Mouse (Mus musculus) left cerebral cortex, postnatal 14 days (tissue): ENCODE data around the gene Vapb. TPM values are rescaled to one million over a fixed set of nuclear protein-coding genes. Genes with fewer than 3 reads are reported as not detected.
"Not testable (repeated sequence)": the region's sequence is repeated elsewhere in the genome, so short reads cannot be mapped to it uniquely, and the experiment has no call there.

Source experiments
- DNase-seq, 2 experiments: peaks; one replicate each; pipeline ENCODE4 v3.0.0; 2021 to 2022; ENCODE audit warnings: low spot score in 2 of 2, mixed read lengths in 1 of 2
- intact Hi-C: fragments of 180-260 bp; cut with DNase I; formaldehyde crosslinking; loops from one replicate; pipeline ENCODE4 v1.15.1; 2025
- long read RNA-seq, 2 experiments: library from polyadenylated mRNA; stranded (forward); transcript quantifications; one replicate each; pipeline ENCODE4 v2.0.0; 2021
- total RNA-seq, 2 experiments: library from RNA; stranded (reverse); gene quantifications; 2 replicates each; pipeline ENCODE4 v1.2.3; 2021

Vapb gene
- 100 to 1,000 TPM; 103 to 124 TPM for total RNA-seq
- long read RNA-seq, experiment 1, full-length matches to known transcripts = 4 of 8 reads
- long read RNA-seq, experiment 1, partial matches to known transcripts = 0 of 8 reads
- long read RNA-seq, experiment 1, other reads (novel, unspliced or antisense) = 4 of 8 reads
- long read RNA-seq, experiment 2, full-length matches to known transcripts = 2 of 6 reads
- long read RNA-seq, experiment 2, partial matches to known transcripts = 0 of 6 reads
- long read RNA-seq, experiment 2, other reads (novel, unspliced or antisense) = 4 of 6 reads

DNA sequence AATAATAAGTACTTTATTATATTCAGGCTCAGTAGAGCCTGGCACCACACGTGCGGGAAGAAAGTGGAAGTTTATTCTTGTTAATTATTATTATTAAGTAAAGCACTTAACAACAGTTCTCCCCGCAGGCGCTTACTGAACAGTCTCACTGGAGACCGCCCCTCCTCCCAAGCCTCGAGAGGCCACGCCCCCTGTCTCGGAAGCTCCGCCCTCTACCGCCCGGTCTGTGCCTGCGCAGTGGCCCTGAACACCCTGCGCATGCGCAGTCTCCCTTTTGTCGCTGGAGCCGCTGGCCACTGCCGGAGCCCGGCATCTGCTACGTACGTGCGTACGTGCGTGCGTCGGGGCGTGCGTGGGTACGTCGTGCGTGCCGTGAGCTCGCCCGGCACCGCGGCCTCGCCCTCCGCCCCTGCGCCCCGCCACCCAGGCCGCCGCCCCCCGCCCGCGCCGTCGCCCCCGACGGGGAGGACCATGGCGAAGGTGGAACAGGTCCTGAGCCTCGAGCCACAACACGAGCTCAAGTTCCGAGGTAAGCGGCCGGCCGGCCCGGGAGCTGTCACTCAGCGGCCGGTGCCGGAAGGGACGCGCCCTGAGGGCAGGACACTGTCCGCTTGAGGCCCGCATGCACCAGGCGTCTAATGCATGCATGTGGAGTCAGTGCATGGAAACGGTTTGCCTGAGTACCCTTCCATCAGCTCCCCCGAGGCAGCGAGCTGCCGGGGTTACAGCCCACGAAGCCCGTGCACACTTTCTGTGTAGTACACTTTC is at the start of gene Vapb:
Vapb (plus strand) TSS at position 290 of the 768 bp plus-strand sequence.
- intact Hi-C loops = no loop called here
- peak; percentile 99 to 100 for DNase-seq

DNA sequence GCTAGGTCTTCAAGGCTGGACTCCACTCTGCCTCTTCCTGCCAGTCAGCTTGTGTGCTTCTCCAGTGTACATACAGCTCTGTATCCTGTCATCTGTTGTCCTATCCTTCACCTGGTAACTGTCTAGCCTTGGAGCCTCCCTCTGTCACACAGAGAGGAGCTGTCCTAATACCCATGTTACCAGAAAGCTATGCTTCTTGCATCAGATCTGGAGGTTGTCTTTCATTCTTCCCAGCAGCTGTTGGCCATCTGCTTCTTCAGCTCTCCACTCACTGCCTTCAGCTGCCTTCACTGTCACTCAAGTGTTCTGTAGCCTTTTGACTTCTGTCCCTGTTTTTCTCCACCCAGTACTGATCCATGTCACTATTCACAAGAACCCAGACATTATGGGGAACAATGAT is 47.5 kb upstream of the Vapb start:
- DNase-seq = no peak
- intact Hi-C loops = no loop called here

DNA sequence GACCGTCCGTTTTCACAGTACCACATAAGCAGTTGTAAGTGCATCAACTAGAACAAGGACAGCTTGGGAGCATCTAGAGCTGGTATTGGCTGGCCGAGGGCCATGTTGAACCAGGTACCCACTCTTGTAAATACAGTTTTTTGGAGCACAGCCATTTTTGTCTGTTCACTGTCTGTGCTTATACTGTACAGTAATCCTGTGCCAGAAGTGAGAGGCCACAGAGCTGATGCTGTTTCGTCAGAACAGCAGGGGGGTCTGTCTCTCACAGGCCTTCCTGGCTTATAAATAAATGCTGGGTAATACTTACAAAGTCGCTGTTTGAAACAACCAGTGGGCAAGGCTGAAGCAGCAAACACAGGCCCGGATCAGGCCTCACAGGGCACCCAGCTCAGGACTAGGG is 45.6 kb upstream of the Vapb start:
- intact Hi-C loops = no loop called here
- no peak for DNase-seq

DNA sequence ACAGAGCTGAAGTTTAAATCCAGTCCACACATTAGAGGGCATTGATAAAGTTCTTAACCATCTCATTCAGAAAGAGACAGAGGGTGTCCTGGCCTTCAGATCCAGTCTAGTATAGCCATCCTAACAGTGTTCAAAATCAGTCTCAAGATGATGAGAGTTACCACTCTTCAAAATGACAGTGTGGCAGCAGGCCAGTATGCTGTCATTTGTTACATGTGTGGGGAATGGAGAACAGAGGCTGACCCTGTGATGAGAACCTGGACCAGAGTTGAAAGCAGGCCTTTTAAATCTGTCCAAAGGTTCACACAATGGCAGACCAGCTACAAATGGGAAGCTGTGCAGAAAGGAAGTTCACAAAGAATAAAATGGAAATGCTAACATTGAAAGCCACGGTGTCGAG is 44.6 kb upstream of the Vapb start:
- intact Hi-C loops = no loop called here
- DNase-seq = no peak

DNA sequence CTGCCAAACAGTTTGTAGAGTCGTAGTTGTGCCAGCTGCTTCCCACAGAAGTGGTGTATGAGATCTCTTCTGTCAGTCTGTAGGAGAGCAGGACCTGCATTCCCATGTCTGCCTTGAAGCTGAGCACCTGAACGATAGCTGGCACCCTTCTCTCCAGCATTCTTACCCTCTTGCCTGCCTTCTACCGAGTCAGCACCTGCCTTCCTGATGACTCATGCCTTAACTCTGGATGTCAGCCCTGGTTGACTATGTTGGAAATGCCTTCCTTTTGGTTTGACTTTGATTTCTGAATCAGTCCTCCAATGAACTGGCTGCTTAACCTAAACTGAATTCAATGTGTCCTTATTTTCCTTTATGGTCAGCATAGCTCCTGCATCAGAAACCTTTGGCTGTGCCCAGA is 38.5 kb upstream of the Vapb start:
- intact Hi-C loops = no loop called here
- no peak for DNase-seq

DNA sequence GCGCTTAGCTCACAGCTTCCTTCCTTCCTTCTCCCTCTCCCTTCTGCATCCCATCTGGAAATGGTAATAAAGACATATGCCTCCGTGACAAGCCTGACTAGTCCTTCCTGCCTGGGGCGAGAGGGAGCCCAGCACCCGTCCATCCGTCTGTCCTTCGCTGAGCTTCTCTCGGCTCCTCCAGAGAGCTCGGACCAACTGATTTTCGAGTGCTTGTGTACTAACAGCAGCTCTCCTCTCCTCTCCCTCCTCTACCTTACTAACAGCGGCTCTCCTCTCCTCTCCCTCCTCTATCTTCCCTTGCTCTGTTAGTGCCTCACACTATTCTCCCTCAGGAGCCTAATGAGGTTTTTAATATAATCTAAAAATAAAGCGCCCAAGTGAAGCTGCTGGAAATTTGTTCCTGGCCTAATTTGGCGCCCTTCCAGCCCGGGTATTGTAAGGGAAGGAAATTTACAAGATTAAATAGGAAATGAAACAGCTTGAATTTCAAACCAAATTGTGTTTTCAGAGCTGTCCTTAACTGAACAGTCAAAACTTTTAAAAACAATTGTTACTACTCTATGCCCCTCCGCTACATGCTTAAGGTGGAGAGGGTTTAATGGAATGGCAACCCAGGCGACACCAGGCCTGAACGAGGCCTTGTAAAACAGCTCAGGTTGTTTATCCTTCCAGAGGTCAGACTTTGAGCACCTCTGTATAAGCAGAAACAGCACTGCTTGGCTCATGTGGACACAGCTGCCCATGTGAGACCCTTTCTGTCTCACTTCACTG is 35.0 kb upstream of the Vapb start:
- peak in 1 of 2 experiments; percentile 43 for DNase-seq
- intact Hi-C loops = no loop called here

DNA sequence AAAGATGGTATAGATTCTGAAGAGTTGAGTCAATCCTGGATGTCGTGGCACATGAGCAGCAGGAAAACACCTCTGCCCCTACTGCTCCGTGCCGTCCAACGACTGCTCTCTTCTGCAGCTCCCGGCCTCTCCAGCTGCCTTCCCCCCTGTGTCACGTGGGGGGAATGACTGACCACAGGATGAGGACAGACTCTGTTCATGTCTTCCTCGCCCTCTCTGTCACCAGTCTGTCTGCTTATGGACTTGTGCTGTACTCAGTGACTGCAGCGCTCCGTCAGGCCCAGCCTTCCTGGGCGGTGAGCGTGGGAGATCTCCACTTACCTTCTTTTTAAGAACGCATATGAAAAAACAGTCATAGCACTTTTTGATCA is 34.5 kb upstream of the Vapb start:
- DNase-seq = no peak
- intact Hi-C loops = no loop called here

DNA sequence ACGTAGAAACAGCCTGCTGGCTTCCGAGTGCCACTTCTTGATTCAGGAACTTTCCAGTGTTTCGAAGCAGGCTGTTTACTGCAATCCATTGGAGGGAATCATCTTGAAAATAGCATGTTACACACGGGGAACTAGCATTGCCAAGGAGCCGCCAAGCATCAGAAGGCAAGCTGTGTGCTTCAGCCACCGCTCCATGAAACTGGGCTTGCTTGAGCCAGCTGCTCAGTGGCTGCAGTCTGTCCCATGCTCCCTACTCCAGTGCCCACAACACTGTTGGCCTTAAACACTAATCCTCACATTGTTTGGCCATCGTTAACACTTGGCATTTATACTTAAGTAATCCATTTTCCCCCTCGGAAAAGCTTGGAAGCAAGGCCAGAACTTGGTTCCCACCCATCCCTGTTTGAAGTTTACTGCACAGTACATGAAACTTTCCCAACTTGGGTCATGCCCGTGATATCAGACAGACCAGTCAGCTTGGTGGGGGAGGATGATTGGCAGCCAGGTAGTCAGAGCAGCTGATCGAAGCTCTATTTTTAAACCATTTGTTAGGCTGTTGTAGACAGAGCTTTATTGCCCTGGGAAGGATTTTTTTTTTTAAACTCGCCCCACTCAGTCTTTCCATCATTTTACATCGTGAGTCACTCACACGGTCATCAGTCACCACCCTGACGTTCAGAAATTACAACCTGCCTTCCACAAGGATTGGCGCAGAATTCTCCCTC is 31.3 kb upstream of the Vapb start:
- intact Hi-C loops = no loop called here
- no peak for DNase-seq

DNA sequence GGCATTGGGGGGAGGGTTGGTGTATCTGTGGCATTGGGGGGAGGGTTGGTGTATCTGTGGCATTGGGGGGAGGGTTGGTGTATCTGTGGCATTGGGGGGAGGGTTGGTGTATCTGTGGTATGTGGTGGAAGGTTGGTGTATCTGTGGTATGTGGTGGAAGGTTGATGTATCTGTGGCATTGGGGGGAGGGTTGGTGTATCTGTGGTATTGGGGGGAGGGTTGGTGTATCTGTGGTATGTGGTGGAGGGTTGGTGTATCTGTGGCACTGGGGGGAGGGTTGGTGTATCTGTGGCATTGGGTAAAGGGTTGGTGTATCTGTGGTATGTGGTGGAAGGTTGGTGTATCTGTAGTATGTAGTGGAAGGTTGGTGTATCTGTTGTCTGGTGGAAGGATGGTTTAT is 29.7 kb upstream of the Vapb start:
- not testable (repeated sequence) for DNase-seq
- intact Hi-C loops = loop anchor here (1.0 kb wide), 1 partner anchor 90 kb away; no protein-coding TSS in a partner anchor

DNA sequence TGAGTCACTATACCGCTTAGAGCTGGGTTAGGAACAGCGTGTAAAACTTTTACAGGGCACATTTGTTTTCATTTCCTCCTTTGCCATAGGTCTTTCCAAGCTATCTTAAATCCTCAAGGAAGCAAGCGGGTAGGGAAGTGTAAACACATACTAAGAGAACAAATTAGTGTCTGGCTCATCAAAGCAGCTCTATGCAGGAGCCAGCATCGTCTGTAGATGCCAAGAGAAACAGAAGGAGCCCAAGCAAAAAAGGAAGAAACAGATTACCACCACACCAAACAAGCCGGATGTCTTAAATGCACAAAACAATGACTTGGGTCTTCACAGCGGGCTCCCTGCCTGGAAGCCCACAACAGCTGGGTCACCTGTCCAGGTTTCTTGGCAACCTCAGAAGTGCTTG is 27.1 kb upstream of the Vapb start:
- peak in 1 of 2 experiments; percentile 15 for DNase-seq
- intact Hi-C loops = no loop called here

DNA sequence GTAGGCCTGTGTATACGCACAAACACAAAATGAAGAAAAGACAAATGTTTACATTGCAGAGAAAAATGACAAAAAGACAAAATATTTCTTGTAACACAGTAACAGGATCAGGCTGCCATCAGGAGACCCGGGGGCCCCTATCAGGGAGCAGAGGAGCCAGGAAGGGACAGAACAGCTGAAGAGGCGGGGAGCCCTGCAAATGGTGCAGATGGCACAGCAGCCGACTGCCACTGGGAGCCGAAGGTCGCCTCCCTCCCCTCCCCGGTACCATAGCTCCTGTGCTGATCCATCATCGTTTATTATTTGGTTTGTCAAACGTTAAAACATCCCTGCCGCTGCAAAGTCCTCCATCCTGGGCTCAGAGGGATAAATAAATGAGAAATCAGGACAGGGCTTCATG is 24.7 kb upstream of the Vapb start:
- intact Hi-C loops = no loop called here
- DNase-seq = no peak

DNA sequence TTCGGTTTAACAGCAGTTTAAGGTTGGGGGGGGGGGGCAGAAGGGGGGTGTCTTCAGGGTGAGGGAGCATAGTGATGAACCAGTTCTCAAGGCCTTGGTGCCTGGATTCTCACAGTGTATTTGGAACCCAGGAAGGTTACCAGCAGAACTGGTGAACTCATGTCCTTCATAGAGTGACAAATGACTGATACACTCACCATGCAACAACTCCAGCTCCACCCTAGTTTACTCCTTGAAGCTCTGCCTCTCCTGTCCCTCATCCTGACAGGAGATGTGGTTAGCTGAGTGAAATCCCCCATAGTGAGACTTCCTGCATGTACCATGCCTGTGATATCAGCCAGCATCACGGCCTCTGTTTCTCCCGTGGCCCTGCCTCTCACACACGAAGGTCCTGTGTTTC is 24.1 kb upstream of the Vapb start:
- intact Hi-C loops = no loop called here
- no peak for DNase-seq

DNA sequence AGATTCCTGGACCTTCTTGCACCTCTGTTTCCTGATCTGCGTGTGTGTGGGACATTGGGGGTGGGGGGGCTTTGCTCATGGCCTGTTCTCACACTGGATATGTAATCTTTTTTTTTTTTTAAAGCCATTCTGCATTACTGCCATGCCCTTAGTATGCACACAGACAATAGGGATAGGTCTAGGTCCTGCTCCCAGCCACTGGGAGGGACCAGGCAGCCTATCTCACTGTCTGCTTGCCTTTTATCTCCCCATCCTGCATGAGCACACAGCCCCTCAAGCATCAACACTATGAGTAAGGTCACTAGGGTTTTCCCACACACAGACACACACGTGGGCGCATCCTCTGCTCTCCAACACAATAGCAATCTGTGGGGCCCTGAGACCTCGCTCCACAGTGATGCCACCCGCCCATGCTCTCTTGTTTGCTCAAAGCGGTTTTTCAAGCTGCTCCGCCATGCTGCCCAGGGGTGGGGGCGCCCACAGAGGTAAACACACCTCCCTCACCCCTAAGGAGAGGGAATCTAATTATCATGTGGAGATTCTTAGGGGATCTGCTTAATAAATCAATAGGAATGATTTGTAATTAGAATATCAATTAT is 22.6 kb upstream of the Vapb start:
- no peak for DNase-seq
- intact Hi-C loops = no loop called here

DNA sequence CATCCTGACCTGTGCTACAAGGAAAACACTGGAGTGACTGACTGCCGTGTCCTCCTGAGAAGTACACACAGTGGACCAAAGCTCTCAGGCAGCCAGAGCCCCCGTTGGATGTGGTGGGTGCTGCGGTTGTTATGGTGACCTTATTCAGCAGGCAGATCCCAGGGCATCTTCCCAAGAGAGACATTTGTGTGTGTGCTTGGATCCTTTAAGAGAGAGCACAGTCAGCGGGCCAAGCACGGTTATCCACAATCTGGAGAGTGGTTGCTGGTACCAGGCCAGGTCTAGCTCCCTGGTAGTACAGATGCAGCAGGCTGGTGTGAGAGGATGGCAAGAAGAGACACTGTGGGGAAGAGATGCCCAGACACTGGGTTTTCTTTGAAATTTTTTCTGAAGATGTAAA is 20.3 kb upstream of the Vapb start:
- intact Hi-C loops = no loop called here
- peak in 1 of 2 experiments; percentile 60 for DNase-seq

DNA sequence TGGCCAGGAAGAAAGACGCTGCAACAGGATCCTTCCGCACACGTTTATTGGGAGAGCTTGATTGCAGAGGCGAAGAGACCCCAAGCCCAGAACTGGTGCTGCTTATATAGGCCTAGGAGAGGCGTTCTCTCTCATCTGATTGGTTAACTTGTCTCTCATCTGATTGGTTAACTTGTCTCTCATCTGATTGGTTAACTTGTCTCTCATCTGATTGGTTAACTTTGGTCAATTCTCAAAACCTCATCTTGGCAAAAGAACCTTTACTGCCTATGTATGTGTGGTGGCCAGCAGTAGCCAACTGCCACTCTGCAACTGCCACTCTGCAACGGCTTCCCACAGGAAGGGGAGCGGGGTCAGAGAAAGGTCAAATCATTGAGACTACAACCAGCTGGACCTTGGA is 18.2 kb upstream of the Vapb start, which contains the start of gene 1700010B08Rik:
1700010B08Rik (plus strand) TSS at position 301 of the 400 bp plus-strand sequence.
- DNase-seq, intact Hi-C loops: not testable (repeated sequence)

DNA sequence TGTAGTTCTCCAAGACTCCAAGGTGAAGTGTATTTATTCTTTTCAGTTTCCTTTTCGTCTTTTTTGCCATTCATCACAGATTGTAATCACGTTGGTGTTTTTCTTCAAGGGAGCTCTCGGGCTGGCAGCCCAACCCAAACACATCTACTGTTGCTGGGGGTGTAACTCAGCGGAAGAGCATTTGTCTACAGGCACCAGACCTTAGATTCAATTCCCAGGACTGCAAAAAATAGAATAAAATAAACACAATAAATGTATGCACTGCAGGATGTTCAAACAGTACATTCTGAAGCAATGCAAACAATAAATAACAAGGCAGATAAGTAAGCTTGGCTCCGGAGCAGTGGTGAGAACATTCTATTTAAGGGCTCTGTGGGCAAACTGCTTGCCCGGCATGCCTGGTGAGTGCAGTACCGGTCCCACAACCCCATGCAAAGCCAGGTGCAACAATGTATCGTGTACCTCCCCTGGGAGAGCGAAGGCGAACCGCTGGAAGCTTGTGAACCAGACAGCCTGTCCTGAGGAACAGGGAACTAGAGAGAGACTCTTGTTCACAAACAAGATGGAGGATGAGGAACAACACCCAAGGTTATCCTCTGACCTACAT is 15.0 kb upstream of the Vapb start:
- DNase-seq = no peak
- intact Hi-C loops = no loop called here

DNA sequence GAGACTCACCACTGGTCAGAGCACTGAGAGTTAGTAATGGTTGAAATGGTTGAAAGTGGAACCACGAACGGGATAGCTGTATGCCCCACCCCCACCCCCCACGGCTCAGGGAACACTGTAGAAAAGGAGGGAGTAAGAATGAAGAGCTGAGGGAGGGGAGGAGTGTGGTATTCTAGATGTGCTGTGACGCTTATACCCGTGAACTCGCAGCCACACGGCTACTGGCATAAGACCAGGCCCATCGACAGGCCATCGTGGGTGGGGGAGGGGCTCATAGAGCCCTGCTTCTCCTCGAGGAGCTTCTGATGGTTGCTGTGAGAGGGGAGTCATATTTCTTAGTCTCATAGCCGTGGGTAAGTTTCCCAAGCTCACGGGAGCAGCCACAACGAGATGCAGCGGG is 12.9 kb upstream of the Vapb start:
- intact Hi-C loops = no loop called here

DNA sequence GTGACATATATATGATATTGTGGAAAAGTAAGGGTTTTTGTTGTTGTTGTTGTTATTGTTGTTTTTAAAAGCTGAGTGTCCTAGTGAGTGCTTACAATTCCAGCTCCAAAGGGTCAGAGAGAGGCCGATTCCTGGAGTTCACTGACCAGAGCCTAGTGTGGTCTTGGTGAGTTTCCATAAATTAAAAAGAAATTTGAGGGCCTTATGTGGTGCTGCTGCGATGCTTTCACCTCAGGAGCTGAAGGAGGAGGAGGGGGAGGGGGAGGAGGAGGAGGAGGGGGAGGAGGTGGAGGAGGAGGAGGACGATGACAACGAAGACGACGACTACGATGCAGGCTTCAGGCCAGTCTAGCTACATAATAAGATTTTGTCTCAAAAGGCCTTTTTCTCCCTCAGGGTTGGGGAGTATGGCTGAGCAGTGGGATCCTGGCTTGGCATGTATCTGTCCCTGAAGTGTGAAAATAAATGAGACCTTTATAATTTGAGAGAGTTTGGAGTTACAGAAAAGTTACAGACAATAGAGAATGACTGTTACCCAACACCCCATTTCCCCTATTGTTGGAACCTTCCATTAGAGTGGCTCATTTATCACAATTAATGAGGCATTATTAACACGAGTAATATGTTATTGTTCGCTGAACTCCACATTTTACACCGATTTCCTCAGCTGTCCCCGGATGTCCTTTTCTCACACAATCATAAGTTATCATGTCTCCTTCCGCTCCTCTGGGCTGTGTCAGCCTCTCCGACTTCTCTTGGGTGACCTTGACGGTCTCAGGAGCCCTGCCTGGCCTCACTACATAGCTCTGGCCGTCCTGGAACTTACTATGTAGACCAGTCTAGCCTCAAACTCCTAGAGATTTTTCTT is 12.1 kb upstream of the Vapb start:
- DNase-seq = no peak
- intact Hi-C loops = no loop called here

More for the DNA sequence above, 12.9 kb upstream of the Vapb start:
- no peak for DNase-seq
